Mouse (Mus musculus): ENCODE results near the gene Atp13a5.

Gene Atp13a5

DNA sequence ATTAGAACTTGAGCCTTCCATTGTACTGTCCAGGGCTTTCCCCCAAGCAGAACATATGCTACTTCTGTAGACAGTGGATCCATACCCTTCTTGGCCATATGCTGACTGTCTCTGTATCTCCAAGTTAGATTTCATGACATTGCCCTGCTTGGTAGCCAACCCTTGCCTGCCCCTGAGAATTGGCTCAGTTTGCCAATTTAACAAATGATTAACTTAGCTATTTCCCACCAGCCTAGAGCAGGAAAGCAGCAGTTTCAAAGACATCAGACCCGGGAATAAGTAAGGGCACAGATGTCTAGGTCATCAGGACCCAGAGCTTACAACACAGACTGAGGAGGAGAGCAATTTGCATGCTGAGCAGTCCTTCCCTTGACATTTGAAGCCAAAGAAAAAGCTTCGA is 173.0 kb downstream of the Atp13a5 start:
- 37% methylated on average over 2 of the region's 2 CpGs for WGBS

DNA sequence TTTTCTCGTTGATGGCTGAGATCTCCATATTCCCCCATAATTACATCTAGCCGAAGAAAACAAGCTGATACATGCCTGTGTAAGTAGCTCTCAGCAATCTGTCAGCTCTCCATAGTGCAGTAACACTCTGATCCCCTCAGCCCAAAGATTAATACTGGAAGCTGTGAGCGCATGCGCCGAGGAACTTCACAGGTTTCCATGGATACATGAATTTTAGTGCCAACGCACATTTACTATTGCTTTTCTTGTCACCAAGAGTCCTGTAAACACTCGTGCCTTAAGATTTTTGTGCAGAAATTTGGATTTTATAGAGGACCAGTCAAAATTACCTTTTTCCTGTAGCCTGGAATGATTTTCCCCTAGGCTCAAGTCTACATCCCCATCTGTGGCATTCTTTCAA is 173.7 kb downstream of the Atp13a5 start:
- WGBS, result 41% methylated on average over 7 of the region's 7 CpGs

DNA sequence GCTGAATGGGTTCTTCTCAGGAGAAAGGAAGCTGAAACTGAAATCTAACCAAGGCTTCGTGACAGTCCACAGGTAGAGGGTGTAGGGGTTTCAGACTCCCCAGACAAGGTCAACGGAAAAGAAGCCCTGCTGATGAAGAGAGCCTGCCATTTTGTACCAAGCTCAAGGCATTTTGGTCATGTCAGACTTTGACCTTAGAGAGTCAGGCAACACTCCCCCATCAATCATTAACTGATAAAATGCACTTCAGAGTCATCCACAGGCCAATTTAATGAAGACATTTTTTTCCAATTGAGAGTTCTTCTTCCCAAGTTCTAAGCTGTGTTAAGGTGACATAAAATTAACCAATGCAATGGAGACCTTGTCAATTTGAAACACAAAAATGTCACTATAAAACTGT is 177.4 kb downstream of the Atp13a5 start:
- WGBS, result 86% methylated on average over 2 of the region's 2 CpGs

DNA sequence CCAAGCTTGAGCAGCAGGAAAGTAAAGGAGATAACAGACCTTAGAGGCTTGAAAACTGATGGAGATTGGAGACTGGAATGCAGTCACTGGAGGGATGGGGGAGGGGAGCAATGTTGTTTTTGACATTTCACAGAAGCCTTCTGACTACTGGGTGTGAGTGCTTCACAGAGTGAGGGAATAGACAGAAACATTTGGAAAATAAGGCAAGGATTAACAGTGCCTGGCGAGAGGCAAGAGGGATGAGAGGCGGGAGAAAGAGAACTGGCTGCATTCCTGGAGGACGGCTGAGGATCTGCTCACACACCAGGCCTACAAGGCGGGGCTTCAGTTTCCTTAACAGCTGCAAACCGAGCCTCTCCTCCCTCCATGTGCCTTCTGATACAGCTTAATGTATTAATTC is 180.1 kb downstream of the Atp13a5 start:
- WGBS, result 30% methylated on average over 5 of the region's 5 CpGs

DNA sequence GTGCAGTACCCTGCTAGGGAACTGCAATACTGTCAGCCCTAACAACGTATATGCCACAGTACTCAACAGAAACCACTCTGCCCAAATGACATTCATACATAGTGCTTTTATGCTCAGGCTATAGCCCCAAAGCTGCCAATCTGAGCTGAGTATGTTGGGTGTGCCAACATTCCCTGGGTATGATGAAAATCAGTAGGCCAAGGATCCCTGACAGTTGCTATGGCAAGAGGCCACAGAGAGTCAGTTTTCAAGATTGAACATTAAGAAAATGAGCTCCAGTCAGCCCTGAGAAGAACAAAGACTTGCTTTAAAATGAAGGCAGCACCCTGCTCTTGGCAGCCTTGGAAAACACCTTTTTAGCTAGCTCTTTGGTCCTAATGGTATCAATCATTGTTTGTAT is 183.4 kb downstream of the Atp13a5 start:
- WGBS, result 84% methylated on average over 1 of the region's 1 CpGs

DNA sequence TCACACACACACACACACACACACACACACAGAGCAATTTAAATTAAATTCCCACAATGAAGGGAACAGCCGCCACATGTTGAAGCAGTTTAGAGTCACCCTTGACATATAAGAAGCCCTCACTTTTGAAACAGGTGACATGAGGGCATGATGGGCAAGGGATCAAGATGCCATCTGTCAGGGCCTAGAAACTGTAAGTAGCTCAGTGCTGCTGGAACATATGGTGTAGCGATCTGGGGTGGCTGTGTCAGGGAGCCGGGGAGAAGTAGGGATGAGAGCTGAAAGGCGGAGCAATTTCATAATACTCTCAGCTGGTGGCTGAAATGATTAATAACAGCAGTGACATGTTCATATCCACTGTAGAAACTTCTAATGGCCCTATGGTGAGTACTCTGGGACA is 184.6 kb downstream of the Atp13a5 start:
- 86% methylated on average over 4 of the region's 4 CpGs for WGBS

DNA sequence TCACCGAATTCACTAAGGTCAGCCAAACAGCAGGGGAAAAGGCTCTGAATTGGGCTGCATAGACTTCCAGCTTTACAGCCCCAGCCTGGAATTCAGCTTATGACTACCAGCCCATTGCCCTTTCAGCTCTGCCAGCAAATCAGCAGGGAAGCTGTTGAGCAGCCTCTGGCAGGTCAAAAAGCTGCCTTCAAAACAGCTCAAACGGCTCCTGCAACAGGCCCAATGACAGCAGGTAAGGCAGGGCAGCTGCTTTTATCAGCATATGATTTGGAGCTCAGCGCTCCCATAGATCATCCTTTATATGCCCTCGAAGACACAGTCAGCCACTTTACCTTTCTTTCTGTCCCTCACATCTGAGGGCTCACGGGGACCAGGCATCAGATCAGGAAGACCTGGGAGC is 185.6 kb downstream of the Atp13a5 start:
- WGBS, result 68% methylated on average over 5 of the region's 5 CpGs
